Mouse (Mus musculus) embryonic facial prominence, embryonic 11.5 days (tissue): ENCODE measurements around the gene Apoc1. TPM values are rescaled to one million over a fixed set of nuclear protein-coding genes. Genes with fewer than 3 reads are reported as not detected.

ENCODE experiments used
- polyA plus RNA-seq: library from polyadenylated mRNA; unstranded; fragments of >200 nt; fragmentation: Nextera tagmentation; extraction: Ambion mirVana; gene quantifications from 2 replicates; pipeline ENCODE4 v1.2.1, GENCODE M21; 2014

Gene Apoc1
- polyA plus RNA-seq, 1 experiment from 2014 or later: 6.1 TPM

Other genes with a start within 250 kb of the Apoc1 start
- 7.9 and 8.6 TPM in 2 replicates for gene Mark4, start 233.8 kb downstream of the Apoc1 start, polyA plus RNA-seq
- gene Exoc3l2, start 229.3 kb downstream of the Apoc1 start, polyA plus RNA-seq: 1.2 and 1.7 TPM in 2 replicates
- gene Bloc1s3, start 184.3 kb downstream of the Apoc1 start, polyA plus RNA-seq: 2.3 and 2.6 TPM in 2 replicates
- gene Trappc6a, start 184.3 kb downstream of the Apoc1 start, polyA plus RNA-seq: 51.7 and 58.2 TPM in 2 replicates
- gene Nkpd1, start 174.8 kb downstream of the Apoc1 start, polyA plus RNA-seq: 0.08 TPM in 1 of 2 replicates, not detected in the other
- 3.6 and 3.7 TPM in 2 replicates for gene Ppp1r37, start 129.6 kb downstream of the Apoc1 start, polyA plus RNA-seq
- gene Zfp296, start 115.4 kb downstream of the Apoc1 start, polyA plus RNA-seq: 0.22 and 0.31 TPM in 2 replicates
- 158 and 167 TPM in 2 replicates for gene Gemin7, start 115.1 kb downstream of the Apoc1 start, polyA plus RNA-seq
- 36.0 and 37.4 TPM in 2 replicates for gene Clasrp, start 88.2 kb downstream of the Apoc1 start, polyA plus RNA-seq
- 3.8 and 4.3 TPM in 2 replicates for gene Relb, start 63.2 kb downstream of the Apoc1 start, polyA plus RNA-seq
- gene Clptm1, start 27.6 kb downstream of the Apoc1 start, polyA plus RNA-seq: 92.5 and 94.7 TPM in 2 replicates
- gene Apoc2, start 14.7 kb downstream of the Apoc1 start, polyA plus RNA-seq: 0.41 and 0.82 TPM in 2 replicates
- gene Gm44805, start 11.2 kb downstream of the Apoc1 start, polyA plus RNA-seq: not detected in 2 replicates
- not detected in 2 replicates for gene Apoc4, start 11.2 kb downstream of the Apoc1 start, polyA plus RNA-seq
- gene Apoe, start 6.5 kb upstream of the Apoc1 start, polyA plus RNA-seq: 180 and 210 TPM in 2 replicates
- 123 and 131 TPM in 2 replicates for gene Tomm40, start 22.8 kb upstream of the Apoc1 start, polyA plus RNA-seq
- 69.8 and 73.0 TPM in 2 replicates for gene Nectin2, start 57.8 kb upstream of the Apoc1 start, polyA plus RNA-seq
- 43.8 and 52.0 TPM in 2 replicates for gene Bcam, start 78.4 kb upstream of the Apoc1 start, polyA plus RNA-seq
- gene Cblc, start 104.1 kb upstream of the Apoc1 start, polyA plus RNA-seq: 1.1 and 1.7 TPM in 2 replicates
- 1.4 and 2.2 TPM in 2 replicates for gene Bcl3, start 130.1 kb upstream of the Apoc1 start, polyA plus RNA-seq
- gene Gm19345, start 159.3 kb upstream of the Apoc1 start, polyA plus RNA-seq: not detected in 2 replicates
- gene Ceacam16, start 168.6 kb upstream of the Apoc1 start, polyA plus RNA-seq: not detected in 2 replicates
- gene Ceacam19, start 195.3 kb upstream of the Apoc1 start, polyA plus RNA-seq: not detected in 2 replicates
- gene Pvr, start 228.5 kb upstream of the Apoc1 start, polyA plus RNA-seq: 4.2 and 4.8 TPM in 2 replicates